Mouse (Mus musculus): ENCODE results near the gene Armcx3. TPM values are rescaled to one million over a fixed set of nuclear protein-coding genes. Genes with fewer than 3 reads are reported as not detected.

Armcx3 gene
- polyA plus RNA-seq, 1 experiment = 1.9 TPM

GRCm38 (mm10) chrX:134739160-134739559, 17.2 kb upstream of the Armcx3 start:
- Histone ChIP-seq H3K27me3 (ENCODE audit: control insufficient read depth, insufficient read depth, low read length) (no peaks in the 10 kb centered on the region), H3K4me3 (ENCODE audit: extremely low read depth, insufficient read depth, insufficient read length) (no peak overlapping the region), H3K27ac (ENCODE audit: insufficient read depth, low read length) (no peak overlapping the region), H3K4me1 (ENCODE audit: control insufficient read depth, insufficient read depth, insufficient read length) (no peaks in the 10 kb centered on the region), H3K36me3 (ENCODE audit: control insufficient read depth, insufficient read depth, low read length) (no peaks in the 10 kb centered on the region)
- WGBS = 82% methylated on average over 4 of the region's 4 CpGs
- no peak for TF ChIP-seq CTCF (IDR thresholded peaks at IDR 0.05; ENCODE audit: extremely low read depth, insufficient read depth, insufficient read length, insufficient replicate concordance)
- no peak for DNase-seq (ENCODE audit: low read depth in 1 of 2, low spot score in 2 of 2)

GRCm38 (mm10) chrX:134741862-134742261, 14.5 kb upstream of the Armcx3 start:
- Histone ChIP-seq H3K36me3 (ENCODE audit: control insufficient read depth, insufficient read depth, low read length) (no peaks in the 10 kb centered on the region), H3K4me3 (ENCODE audit: extremely low read depth, insufficient read depth, insufficient read length) (no peak overlapping the region), H3K27ac (ENCODE audit: insufficient read depth, low read length) (no peak overlapping the region), H3K4me1 (ENCODE audit: control insufficient read depth, insufficient read depth, insufficient read length) (no peaks in the 10 kb centered on the region), H3K27me3 (ENCODE audit: control insufficient read depth, insufficient read depth, low read length) (no peaks in the 10 kb centered on the region)
- 37% methylated on average over 5 of the region's 5 CpGs for WGBS
- no peak for DNase-seq (ENCODE audit: low read depth in 1 of 2, low spot score in 2 of 2)
- TF ChIP-seq CTCF (IDR thresholded peaks at IDR 0.05; ENCODE audit: extremely low read depth, insufficient read depth, insufficient read length, insufficient replicate concordance) (no peak), POLR2A (IDR thresholded peaks at IDR 0.05; ENCODE audit: low read depth, low read length) (no peak)

- no peaks in the 10 kb centered on the region for H3K36me3 ChIP-seq (ENCODE audit: control insufficient read depth, insufficient read depth, low read length)
- peak in 1 of 2 experiments; percentile 5 for DNase-seq (ENCODE audit: low read depth in 1 of 2, low spot score in 2 of 2)
Observed at GRCm38 (mm10) chrX:134746459-134746858, 9.9 kb upstream of the Armcx3 start.

GRCm38 (mm10) chrX:134750764-134751592, 5.4 kb upstream of the Armcx3 start, which contains the start of gene Armcx6:
Gene Armcx6 (minus strand): TSS chrX:134751417.
- 20% methylated on average over 36 of the region's 36 CpGs for WGBS
- Histone ChIP-seq H3K36me3 (ENCODE audit: control insufficient read depth, insufficient read depth, low read length) (no peaks in the 10 kb centered on the region), H3K4me1 (ENCODE audit: control insufficient read depth, insufficient read depth, insufficient read length) (no peaks in the 10 kb centered on the region), H3K27me3 (ENCODE audit: control insufficient read depth, insufficient read depth, low read length) (no peaks in the 10 kb centered on the region), H3K4me3 (ENCODE audit: extremely low read depth, insufficient read depth, insufficient read length) (peak within 1 kb of the TSS; percentile 61), H3K27ac (ENCODE audit: insufficient read depth, low read length) (no peak within 1 kb of the TSS)
- TF ChIP-seq POLR2A (IDR thresholded peaks at IDR 0.05; ENCODE audit: low read depth, low read length) (no peak), CTCF (IDR thresholded peaks at IDR 0.05; ENCODE audit: extremely low read depth, insufficient read depth, insufficient read length, insufficient replicate concordance) (no peak)
- peak; percentile 54 to 60 for DNase-seq (ENCODE audit: low read depth in 1 of 2, low spot score in 2 of 2)

More at GRCm38 (mm10) chrX:134746459-134746858, 9.9 kb upstream of the Armcx3 start:
- no peaks in the 10 kb centered on the region for H3K27me3 ChIP-seq (ENCODE audit: control insufficient read depth, insufficient read depth, low read length)
- no peaks in the 10 kb centered on the region for H3K4me1 ChIP-seq (ENCODE audit: control insufficient read depth, insufficient read depth, insufficient read length)
- TF ChIP-seq POLR2A (IDR thresholded peaks at IDR 0.05; ENCODE audit: low read depth, low read length) (no peak), CTCF (IDR thresholded peaks at IDR 0.05; ENCODE audit: extremely low read depth, insufficient read depth, insufficient read length, insufficient replicate concordance) (peak; percentile 41; the same call in 1 of the 2 replicates)
- WGBS = 35% methylated on average over 5 of the region's 5 CpGs
- H3K27ac ChIP-seq (ENCODE audit: insufficient read depth, low read length) = no peak overlapping the region
- no peak overlapping the region for H3K4me3 ChIP-seq (ENCODE audit: extremely low read depth, insufficient read depth, insufficient read length)

GRCm38 (mm10) chrX:134751910-134752309, 4.5 kb upstream of the Armcx3 start:
- H3K4me3 ChIP-seq (ENCODE audit: extremely low read depth, insufficient read depth, insufficient read length) = no peak overlapping the region
- no peaks in the 10 kb centered on the region for H3K4me1 ChIP-seq (ENCODE audit: control insufficient read depth, insufficient read depth, insufficient read length)
- no peaks in the 10 kb centered on the region for H3K27me3 ChIP-seq (ENCODE audit: control insufficient read depth, insufficient read depth, low read length)
- H3K27ac ChIP-seq (ENCODE audit: insufficient read depth, low read length) = no peak overlapping the region
- H3K36me3 ChIP-seq (ENCODE audit: control insufficient read depth, insufficient read depth, low read length) = no peaks in the 10 kb centered on the region
- no peak for DNase-seq (ENCODE audit: low read depth in 1 of 2, low spot score in 2 of 2)
- no peak for TF ChIP-seq CTCF (IDR thresholded peaks at IDR 0.05; ENCODE audit: extremely low read depth, insufficient read depth, insufficient read length, insufficient replicate concordance)
- TF ChIP-seq POLR2A (IDR thresholded peaks at IDR 0.05; ENCODE audit: low read depth, low read length) = no peak
- WGBS = 46% methylated on average over 2 of the region's 2 CpGs

DNA sequence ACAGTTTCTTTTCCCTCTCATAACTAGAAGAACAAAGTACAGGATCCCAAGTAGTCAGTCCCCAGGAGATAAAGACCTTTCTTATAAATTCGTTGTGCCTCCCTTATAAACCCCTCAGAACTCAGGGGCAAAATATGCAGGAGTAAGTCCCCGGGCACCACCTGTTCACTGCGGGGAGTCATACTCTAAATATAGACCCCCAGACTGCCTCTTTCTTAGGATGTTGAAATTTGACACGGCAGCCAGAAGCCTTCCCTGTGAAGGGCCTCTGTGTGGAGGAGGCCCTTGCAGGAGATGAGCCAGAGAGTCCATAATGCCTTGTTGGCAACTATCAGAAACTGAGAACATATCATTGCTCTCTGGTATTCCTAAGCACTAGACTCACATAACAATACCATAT, 3.8 kb upstream of the Armcx3 start:
- no peaks in the 10 kb centered on the region for H3K36me3 ChIP-seq (ENCODE audit: control insufficient read depth, insufficient read depth, low read length)
- TF ChIP-seq POLR2A (IDR thresholded peaks at IDR 0.05; ENCODE audit: low read depth, low read length) (no peak), CTCF (IDR thresholded peaks at IDR 0.05; ENCODE audit: extremely low read depth, insufficient read depth, insufficient read length, insufficient replicate concordance) (no peak)
- H3K27me3 ChIP-seq (ENCODE audit: control insufficient read depth, insufficient read depth, low read length) = no peaks in the 10 kb centered on the region
- WGBS = 52% methylated on average over 4 of the region's 4 CpGs
- H3K27ac ChIP-seq (ENCODE audit: insufficient read depth, low read length) = no peak overlapping the region
- DNase-seq (ENCODE audit: low read depth in 1 of 2, low spot score in 2 of 2) = no peak
- no peaks in the 10 kb centered on the region for H3K4me1 ChIP-seq (ENCODE audit: control insufficient read depth, insufficient read depth, insufficient read length)
- H3K4me3 ChIP-seq (ENCODE audit: extremely low read depth, insufficient read depth, insufficient read length) = no peak overlapping the region
